Mouse (Mus musculus) hindbrain, embryonic 11.5 days (tissue): Measurements from ENCODE around the gene Tbc1d19. TPM values are rescaled to one million over a fixed set of nuclear protein-coding genes. Genes with fewer than 3 reads are reported as not detected.

Experiments
- ATAC-seq: fragments of 200-750 bp; cut with Nextera tagmentation; 2 replicates; pipeline ENCODE4 v1.8.0; 2017; ENCODE audit warnings: mild to moderate bottlenecking, moderate TSS enrichment, moderate library complexity; ENCODE audit not compliant: low FRiP score
- DNase-seq: peaks from one replicate; pipeline ENCODE4 v3.0.0-alpha.2; 2015; ENCODE audit warnings: low spot score
- H3K27ac ChIP-seq: fragments of 300-500 bp; sonication (generic); 2 replicates; pipeline ENCODE4 v1.5.1; 2014; ENCODE audit warnings: mild to moderate bottlenecking, low read depth, low read length
- H3K27me3 ChIP-seq: fragments of 300-500 bp; sonication (generic); 2 replicates; pipeline ENCODE4 v1.6.1; 2014; ENCODE audit warnings: mild to moderate bottlenecking, low read length, moderate library complexity, mixed read lengths; ENCODE audit not compliant: control insufficient read depth, insufficient read depth
- H3K36me3 ChIP-seq: fragments of 300-500 bp; sonication (generic); 2 replicates; pipeline ENCODE4 v1.6.1; 2014; ENCODE audit warnings: mild to moderate bottlenecking, low read length, moderate library complexity, mixed read lengths; ENCODE audit not compliant: control insufficient read depth, insufficient read depth
- H3K4me1 ChIP-seq: fragments of 300-500 bp; sonication (generic); replicated peaks from 2 replicates; pipeline ENCODE4 v1.6.1; 2014; ENCODE audit warnings: low read length, mixed read lengths; ENCODE audit not compliant: control insufficient read depth, insufficient read depth
- H3K4me2 ChIP-seq: fragments of 300-500 bp; sonication (generic); replicated peaks from 2 replicates; pipeline ENCODE4 v1.6.1; 2014; ENCODE audit warnings: mild to moderate bottlenecking, low read depth, low read length
- H3K4me3 ChIP-seq: fragments of 300-500 bp; sonication (generic); 2 replicates; pipeline ENCODE4 v1.5.1; 2014; ENCODE audit warnings: low read depth, low read length
- H3K9ac ChIP-seq: fragments of 300-500 bp; sonication (generic); 2 replicates; pipeline ENCODE4 v1.6.1; 2014; ENCODE audit warnings: low read depth, low read length
- H3K9me3 ChIP-seq: fragments of 300-500 bp; sonication (generic); 2 replicates; pipeline ENCODE4 v1.6.1; 2016; ENCODE audit warnings: low read length; ENCODE audit not compliant: control insufficient read depth
- WGBS: fragments of 180-500 bp; shearing (Covaris S2); extraction: QIAGEN DNeasy Blood & Tissue Kit; methylation state at CpG from one replicate; pipeline ENCODE4 v1.1.7; 2014; 5-methylcytosine and 5-hydroxymethylcytosine counted together
- polyA plus RNA-seq: library from polyadenylated mRNA; unstranded; fragments of >200 nt; fragmentation: Nextera tagmentation; extraction: Ambion mirVana; gene quantifications from 2 replicates; pipeline ENCODE4 v1.2.1, GENCODE M21; 2014

Tbc1d19 gene
- polyA plus RNA-seq, 1 experiment from 2014 or later: 70.1 TPM

GRCm38 (mm10) chr5:53950189-53950588 lies 140.8 kb downstream of the Tbc1d19 start:
- H3K4me1 ChIP-seq: no peaks in the 10 kb centered on the region
- ATAC-seq (no peak), DNase-seq (no peak)
- WGBS: 63% methylated on average over 7 of the region's 7 CpGs
- H3K4me2 ChIP-seq: no peak overlapping the region
- no peaks in the 10 kb centered on the region for H3K36me3 ChIP-seq
- H3K27ac ChIP-seq: no peak overlapping the region
- no peaks in the 10 kb centered on the region; the same call in 1 of the 2 replicates for H3K27me3 ChIP-seq
- H3K9ac ChIP-seq: no peak overlapping the region
- no peak overlapping the region for H3K4me3 ChIP-seq
- H3K9me3 ChIP-seq: no peaks in the 10 kb centered on the region

- Histone ChIP-seq H3K4me1 (no peaks in the 10 kb centered on the region), H3K9ac (no peak overlapping the region), H3K36me3 (no peaks in the 10 kb centered on the region), H3K27ac (no peak overlapping the region), H3K4me2 (no peak overlapping the region), H3K4me3 (no peak overlapping the region), H3K9me3 (no peaks in the 10 kb centered on the region), H3K27me3 (no peaks in the 10 kb centered on the region)
- DNase-seq (no peak), ATAC-seq (no peak)
These were observed 143.8 kb downstream of the Tbc1d19 start for GRCm38 (mm10) chr5:53953216-53953615.

Other genes starting within 250 kb of the Tbc1d19 start
- gene Cckar, start 101.9 kb upstream of the Tbc1d19 start, polyA plus RNA-seq: 1.8 and 1.9 TPM in 2 replicates
- 18.5 and 26.8 TPM in 2 replicates for gene Stim2, start 188.9 kb downstream of the Tbc1d19 start, polyA plus RNA-seq